Mouse (Mus musculus) Patski (cell line): ENCODE results near the gene Usf3. TPM values are rescaled to one million over a fixed set of nuclear protein-coding genes. Genes with fewer than 3 reads are reported as not detected.

Experiments used
- ATAC-seq: fragments of 100-300 bp; one replicate; pipeline ENCODE4 v1.8.0; 2021
- CTCF ChIA-PET: fragments of 350-600 bp; sonication (Branson Sonifier 250); formaldehyde crosslinking; loops from one replicate; lab custom pipeline; 2022; ENCODE audit warnings: inconsistent platforms; lab: Charles Lee
- POLR2A ChIA-PET: fragments of 350-600 bp; sonication (Branson Sonifier 250); formaldehyde crosslinking; loops from one replicate; lab custom pipeline; 2022; ENCODE audit warnings: antibody characterized with exemption, inconsistent platforms; lab: Charles Lee
- DNase-seq: peaks from one replicate; pipeline ENCODE4 v3.0.0-alpha.2; 2011; ENCODE audit warnings: low read depth, low spot score
- H3K27me3 ChIP-seq: fragments of 371-371 bp; one replicate; pipeline ENCODE4 v1.5.1; 2021
- CTCF ChIP-seq: fragments of 100-300 bp; IDR thresholded peaks from one replicate; pipeline ENCODE4 v1.5.1; 2021
- in situ Hi-C: fragments of 300-500 bp; cut with MboI; formaldehyde crosslinking; loops from 3 replicates; pipeline ENCODE4 v1.11.1; 2018; ENCODE audit warnings: low pct_unique_long_range_greater_than_20kb, mixed read lengths
- polyA plus RNA-seq: library from polyadenylated mRNA; unstranded; gene quantifications from one replicate; pipeline ENCODE4 v1.2.3, GENCODE M21; 2021

Usf3 gene
- polyA plus RNA-seq, 1 experiment from 2014 or later: 10.2 TPM

DNA sequence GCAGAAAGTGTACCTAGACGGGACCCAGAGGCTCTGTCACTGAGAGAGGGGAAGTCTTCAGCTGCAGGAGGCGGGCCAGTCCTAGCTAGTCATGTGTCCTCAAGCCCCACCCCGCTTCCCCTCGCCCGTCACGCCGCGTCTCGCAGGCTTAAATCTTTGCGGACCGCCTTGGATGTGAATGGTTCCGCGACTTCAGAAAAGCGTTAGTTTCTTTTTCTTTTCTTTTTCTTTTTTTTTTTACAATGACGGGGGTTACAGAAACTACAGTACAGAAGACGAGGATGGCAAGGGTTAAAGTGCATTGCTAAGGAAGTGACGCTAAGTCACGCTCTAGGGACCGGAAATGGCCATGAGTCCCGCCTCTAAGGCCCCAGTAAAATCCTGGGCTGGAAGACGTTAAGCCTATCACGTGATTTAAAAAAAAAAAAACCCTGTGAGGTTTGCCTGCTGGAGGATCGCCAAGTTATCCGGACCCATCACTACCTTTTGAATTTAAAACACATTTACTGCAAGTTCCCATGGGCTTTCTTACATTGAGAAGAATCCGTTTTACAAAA lies 34.0 kb upstream of the Usf3 start:
- TF ChIP-seq CTCF: no peak
- H3K27me3 ChIP-seq: no peaks in the 10 kb centered on the region
- CTCF ChIA-PET: interaction anchor here (1.0 to 1.5 kb wide), 2 partner anchors 20 to 87 kb away, joined by 3 read pairs; no protein-coding TSS in a partner anchor
- in situ Hi-C loops: loop anchor here (25.0 kb wide), 1 partner anchor 1023 kb away; the partner anchor contains the start of genes Atg3 and Slc35a5
- ATAC-seq (peak; percentile 87), DNase-seq (peak; percentile 83)
- POLR2A ChIA-PET: interaction anchor here (1.2 kb wide), 1 partner anchor 33 kb away, joined by 3 read pairs; no protein-coding TSS in a partner anchor

DNA sequence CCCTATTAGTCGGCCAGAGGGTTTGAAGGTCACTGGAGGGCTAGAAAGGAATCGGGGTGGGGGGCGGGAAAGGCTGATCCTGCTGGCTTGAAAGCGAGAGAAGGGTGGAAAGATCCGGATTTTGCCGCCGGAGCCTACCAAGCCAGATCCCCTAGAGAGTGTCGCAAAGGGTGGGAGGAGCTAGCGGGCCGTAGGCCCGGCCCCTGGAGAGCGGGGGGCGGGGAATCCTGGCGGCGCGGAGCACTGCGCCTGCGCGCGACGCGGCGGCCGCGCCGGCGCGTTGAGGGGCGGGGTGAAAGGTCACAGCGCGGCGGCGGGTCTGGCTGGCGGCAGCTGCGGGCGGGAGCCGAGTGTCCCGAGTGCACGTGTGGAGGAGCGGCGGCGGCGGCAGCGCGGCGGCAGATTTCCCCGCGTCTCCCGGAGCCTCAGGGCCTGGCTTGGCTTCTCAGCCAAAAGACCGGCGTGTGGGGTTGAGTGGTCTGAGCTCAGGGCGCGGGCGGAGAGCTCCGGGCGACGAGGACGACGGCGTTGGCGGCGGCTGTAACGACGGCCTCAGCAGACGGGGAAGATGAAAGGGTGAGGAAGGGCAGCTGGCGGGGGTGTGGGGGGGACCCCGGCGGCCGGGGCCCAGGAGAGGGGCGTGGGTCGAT lies 33.4 kb upstream of the Usf3 start, which contains the start of the genes Atp6v1a and Naa50:
TSS of gene Atp6v1a (minus strand) at position 170 of the 650 bp plus-strand sequence.
TSS of gene Naa50 (plus strand) at position 295 of the 650 bp plus-strand sequence.
- no peak for DNase-seq
- TF ChIP-seq CTCF: no peak
- ATAC-seq: peak; percentile 58
- ChIA-PET POLR2A (interaction anchor here (0.8 to 1.2 kb wide), 3 partner anchors 33 to 73 kb away, joined by 3 read pairs; no protein-coding TSS in a partner anchor), CTCF (interaction anchor here (1.0 to 1.5 kb wide), 3 partner anchors 20 to 87 kb away, joined by 3 read pairs; no protein-coding TSS in a partner anchor)
- no peaks in the 10 kb centered on the region for H3K27me3 ChIP-seq
- in situ Hi-C loops: loop anchor here (25.0 kb wide), 1 partner anchor 1023 kb away; the partner anchor contains the start of genes Atg3 and Slc35a5

DNA sequence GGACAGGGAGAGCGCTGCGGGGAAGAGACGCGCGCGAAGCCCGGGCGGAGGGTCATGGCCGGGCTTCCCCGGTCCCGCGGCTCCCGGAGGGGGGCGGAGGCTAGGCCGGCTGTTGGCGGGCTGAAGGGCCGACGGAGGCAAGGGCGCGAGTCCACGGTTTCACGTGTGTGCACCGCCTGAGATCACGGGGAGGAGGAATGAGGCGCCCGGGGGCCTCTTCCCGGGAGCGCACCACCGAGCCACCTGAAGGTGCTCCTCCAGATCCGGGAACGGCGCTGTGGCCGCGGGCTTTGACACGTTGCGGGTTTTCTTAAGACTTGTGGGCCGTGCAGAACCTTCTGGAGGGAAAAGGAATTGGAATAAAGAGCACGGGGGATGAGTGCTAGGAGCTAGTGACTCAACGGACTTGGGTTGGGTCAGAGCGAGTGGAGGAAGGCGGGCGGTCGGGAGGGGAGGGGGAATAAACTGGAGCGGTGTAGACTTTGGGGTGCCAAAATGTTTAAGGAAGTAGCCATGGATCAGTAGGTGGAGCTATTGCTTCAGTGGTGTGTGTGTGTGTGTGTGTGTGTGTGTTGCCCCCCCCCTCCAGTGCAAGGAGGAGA lies 32.8 kb upstream of the Usf3 start:
- in situ Hi-C loops: loop anchor here (25.0 kb wide), 1 partner anchor 1022 kb away; the partner anchor contains the start of genes Atg3 and Slc35a5
- ATAC-seq (peak; percentile 67), DNase-seq (no peak)
- TF ChIP-seq CTCF: peak; percentile 54
- ChIA-PET POLR2A (interaction anchor here (0.8 to 1.2 kb wide), 3 partner anchors 11 to 73 kb away, joined by 3 read pairs; no protein-coding TSS in a partner anchor), CTCF (interaction anchor here (0.8 to 1.5 kb wide), 6 partner anchors 11 to 86 kb away, joined by 3 to 5 read pairs (median 3); no protein-coding TSS in a partner anchor)
- H3K27me3 ChIP-seq: no peaks in the 10 kb centered on the region

DNA sequence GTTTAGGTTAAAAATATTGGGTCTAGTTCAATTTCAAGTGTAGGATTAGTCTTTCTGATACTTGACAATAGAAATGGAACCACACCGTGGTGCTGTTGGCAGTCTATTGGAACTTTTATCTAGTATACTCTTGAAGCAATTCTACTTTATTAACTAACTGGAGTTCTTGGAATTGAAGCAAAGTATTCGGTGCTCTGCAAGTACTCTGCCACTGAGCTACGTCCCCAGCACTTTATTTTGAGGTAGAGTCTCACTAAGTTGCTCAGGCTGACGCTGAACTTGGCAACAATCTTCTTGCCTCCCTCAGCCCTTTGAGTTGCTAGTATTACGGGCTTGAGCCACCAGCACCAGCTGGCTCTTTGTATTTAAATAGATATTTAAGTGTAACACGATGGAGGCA lies 31.6 kb upstream of the Usf3 start:
- POLR2A ChIA-PET: no interaction called here

DNA sequence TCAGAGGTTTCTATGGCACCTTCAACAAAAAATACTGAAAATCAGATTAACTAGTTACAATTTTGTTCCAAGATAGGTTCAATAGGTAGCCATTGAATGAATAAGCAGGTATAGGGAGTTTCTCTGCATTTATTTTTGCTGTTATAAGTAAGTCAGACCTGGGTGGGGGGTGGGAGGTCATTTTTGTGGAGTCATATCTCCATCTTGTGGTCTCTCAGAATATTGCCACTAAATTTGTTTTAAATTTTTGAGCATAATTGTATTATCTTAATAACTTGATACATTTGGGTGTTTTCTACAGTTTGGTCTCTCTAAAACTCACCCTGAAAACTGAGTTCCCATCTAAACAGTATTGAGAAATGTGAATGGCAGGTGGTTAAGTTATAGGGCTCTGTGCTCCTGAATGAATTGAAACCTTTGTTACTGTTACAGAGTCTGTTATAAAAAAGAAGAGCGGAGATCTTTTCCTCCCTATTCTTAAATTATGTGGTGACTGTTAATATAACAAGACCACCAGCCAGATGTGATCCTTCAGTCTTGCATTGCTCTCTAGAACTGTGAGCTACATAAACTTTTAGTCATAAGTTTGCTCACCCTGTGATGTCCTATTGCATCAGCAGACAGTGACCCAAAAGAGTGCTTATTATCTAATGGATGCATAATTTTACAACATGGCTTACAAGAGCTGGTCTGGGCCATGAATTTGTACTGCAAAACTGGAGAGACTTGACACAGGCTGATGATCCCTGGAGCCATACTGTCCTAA lies 23.9 kb upstream of the Usf3 start:
- DNase-seq (no peak), ATAC-seq (no peak)
- in situ Hi-C loops: loop anchor here (25.0 kb wide), 1 partner anchor 1013 kb away; the partner anchor contains the start of genes Atg3 and Slc35a5
- TF ChIP-seq CTCF: peak; percentile 34
- CTCF ChIA-PET: interaction anchor here (0.8 to 1.4 kb wide), 3 partner anchors 7 to 29 kb away, joined by 3 read pairs; no protein-coding TSS in a partner anchor
- no peaks in the 10 kb centered on the region for H3K27me3 ChIP-seq
- POLR2A ChIA-PET: no interaction called here

More for the DNA sequence above, 31.6 kb upstream of the Usf3 start:
- in situ Hi-C loops: loop anchor here (25.0 kb wide), 1 partner anchor 1021 kb away; the partner anchor contains the start of genes Atg3 and Slc35a5
- H3K27me3 ChIP-seq: no peaks in the 10 kb centered on the region
- DNase-seq (no peak), ATAC-seq (no peak)
- no peak for TF ChIP-seq CTCF
- CTCF ChIA-PET: interaction anchor here (0.8 to 1.3 kb wide), 3 partner anchors 9 to 21 kb away, joined by 3 to 5 read pairs (median 3); no protein-coding TSS in a partner anchor

DNA sequence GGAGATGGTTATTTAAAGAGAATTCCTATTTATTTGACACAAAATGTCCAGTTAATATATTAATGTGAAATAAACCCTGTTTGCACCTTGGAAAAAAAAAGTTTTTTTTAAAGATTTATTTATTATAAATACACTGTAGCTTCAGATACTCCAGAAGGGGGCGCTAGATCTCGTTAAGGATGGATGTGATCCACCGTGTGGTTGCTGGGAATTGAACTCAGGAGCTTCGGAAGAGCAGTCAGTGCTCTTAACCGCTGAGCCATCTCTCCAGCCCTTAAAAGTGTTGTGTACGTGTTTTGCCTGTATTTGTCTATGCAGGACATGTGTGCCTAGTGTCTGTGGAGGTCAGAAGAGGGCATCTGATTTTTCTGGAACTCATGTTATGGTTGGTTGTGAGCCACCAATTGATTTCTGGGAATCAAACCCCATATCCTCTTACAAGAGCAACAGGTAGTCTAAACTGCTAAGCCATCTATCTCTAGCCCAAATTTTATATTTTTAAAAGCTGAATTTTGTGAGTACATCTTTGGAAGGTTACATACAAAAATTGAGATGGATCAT lies 18.5 kb upstream of the Usf3 start:
- peak; percentile 57 for TF ChIP-seq CTCF
- no peak for DNase-seq
- ChIA-PET POLR2A (interaction anchor here (0.7 kb wide), 1 partner anchor 11 kb away, joined by 5 read pairs; no protein-coding TSS in a partner anchor), CTCF (interaction anchor here (0.8 to 2.7 kb wide), 6 partner anchors 9 to 38 kb away, joined by 3 to 9 read pairs (median 6); partner anchors contain the start of gene Usf3)
- no peaks in the 10 kb centered on the region for H3K27me3 ChIP-seq
- ATAC-seq: no peak
- in situ Hi-C loops: no loop called here

DNA sequence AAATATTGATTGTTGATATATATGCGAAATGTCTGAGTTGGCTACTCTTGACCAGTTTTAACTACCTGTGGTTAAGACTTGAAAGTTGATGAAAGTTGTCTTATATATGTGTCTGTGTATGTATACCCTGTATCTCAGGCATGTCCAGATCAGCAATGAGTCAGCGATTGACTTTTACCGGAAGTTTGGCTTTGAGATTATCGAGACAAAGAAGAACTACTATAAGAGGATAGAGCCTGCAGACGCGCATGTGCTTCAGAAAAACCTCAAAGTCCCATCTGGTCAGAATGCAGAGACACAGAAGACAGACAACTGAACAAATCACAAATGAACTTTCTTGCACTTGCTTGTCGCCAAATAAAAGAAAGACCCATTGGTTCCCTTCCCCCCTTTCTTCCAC lies 13.7 kb upstream of the Usf3 start:
- in situ Hi-C loops: no loop called here
- H3K27me3 ChIP-seq: no peaks in the 10 kb centered on the region
- TF ChIP-seq CTCF: no peak
- ChIA-PET POLR2A (no interaction called here), CTCF (interaction anchor here (1.3 kb wide), 1 partner anchor 19 kb away, joined by 3 read pairs; no protein-coding TSS in a partner anchor)
- no peak for ATAC-seq
- no peak for DNase-seq

DNA sequence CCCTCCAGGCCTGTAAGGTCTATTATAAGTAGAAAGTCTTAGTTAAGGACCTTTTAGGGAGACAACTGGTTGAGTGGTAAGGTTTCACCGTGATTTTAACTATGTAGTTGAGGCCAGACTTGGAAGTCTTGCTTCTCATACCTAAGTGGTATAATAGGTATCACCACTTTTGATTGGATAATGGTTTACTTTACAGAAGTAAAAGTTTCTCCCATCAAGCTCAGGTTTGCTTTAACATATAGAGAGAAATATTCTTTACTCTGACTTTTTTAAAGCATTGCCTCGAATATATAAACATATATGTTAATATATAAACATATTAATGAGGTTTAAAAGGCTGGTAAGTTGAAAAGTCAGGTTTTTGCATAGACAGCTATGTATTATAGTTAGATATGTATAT lies 9.2 kb upstream of the Usf3 start:
- ChIA-PET CTCF (interaction anchor here (0.7 to 1.4 kb wide), 2 partner anchors 8 to 14 kb away, joined by 3 read pairs; no protein-coding TSS in a partner anchor), POLR2A (no interaction called here)
- DNase-seq: no peak
- no peak for ATAC-seq
- no peak for TF ChIP-seq CTCF
- no peaks in the 10 kb centered on the region for H3K27me3 ChIP-seq
- in situ Hi-C loops: no loop called here

DNA sequence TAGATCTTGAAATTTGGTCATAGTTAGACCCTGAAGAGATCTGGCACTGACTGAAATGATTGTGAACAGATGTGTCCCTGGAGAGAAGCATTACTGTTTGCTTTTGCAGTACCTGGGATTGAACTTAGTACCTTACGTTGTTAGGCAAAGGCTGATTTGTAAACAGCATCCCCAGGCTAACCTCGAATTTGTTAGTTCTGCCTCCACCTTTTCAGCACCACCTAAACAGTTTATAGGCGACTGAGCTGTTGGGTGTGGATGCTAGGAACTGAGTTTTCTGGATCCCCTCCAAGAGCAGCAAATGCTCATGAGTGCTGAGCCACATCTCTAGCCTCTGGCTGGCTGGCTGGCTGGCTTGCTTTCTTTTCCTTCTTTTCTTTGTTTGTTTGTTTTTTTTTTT lies 7.9 kb upstream of the Usf3 start:
- ChIA-PET CTCF (interaction anchor here (1.8 kb wide), 1 partner anchor 10 kb away, joined by 3 read pairs; no protein-coding TSS in a partner anchor), POLR2A (interaction anchor here (0.7 to 1.5 kb wide), 3 partner anchors 11 to 138 kb away, joined by 5 to 6 read pairs (median 6); no protein-coding TSS in a partner anchor)
- peak; percentile 39 for ATAC-seq
- no peak for DNase-seq
- no peak for TF ChIP-seq CTCF
- H3K27me3 ChIP-seq: no peaks in the 10 kb centered on the region
- in situ Hi-C loops: no loop called here
